In genomic region chr6:38242295-38242830, GRCm38 (mm10) we compare ENCODE assay signal across 20 mouse cellular contexts. TPM values are rescaled to one million over a fixed set of nuclear protein-coding genes. Genes with fewer than 3 reads are reported as not detected.
DNase-seq lines count a peak whose midpoint lies in the region; ATAC-seq and TF ChIP-seq lines count a peak whose summit lies in the region.
"Had no signal": no experiment of that assay in that cellular context is flagged by ENCODE, and none has a peak within 500 bp of the region (broad histone marks: within the 10 kb centered on the region; RNA-seq: fewer than 3 reads in every experiment).

No protein-coding gene starts in this region.

- peaks cover 57% of the 10 kb centered on the region for H3K4me1 ChIP-seq in forebrain, embryonic 13.5 days
- 0 out of 2 replicates have a peak, but pooled peaks cover 9% of the 10 kb centered on the region for H3K4me1 ChIP-seq in forebrain, postnatal 0 days (ENCODE audit: insufficient read depth)
- H3K4me1 ChIP-seq in midbrain, embryonic 15.5 days, result peaks cover 39% of the 10 kb centered on the region
- H3K4me1 ChIP-seq in midbrain, embryonic 11.5 days (ENCODE audit: control insufficient read depth, insufficient read depth, low read length), result peaks cover 2% of the 10 kb centered on the region; the same call in 1 of the 2 replicates
- H3K4me1 ChIP-seq in kidney, embryonic 15.5 days, result peaks cover 33% of the 10 kb centered on the region
- peaks cover 12% of the 10 kb centered on the region; the same call in 1 of the 2 replicates for H3K4me1 ChIP-seq in neural tube, embryonic 14.5 days (ENCODE audit: control insufficient read depth, insufficient read depth, low read length)
- H3K4me1 ChIP-seq in embryonic facial prominence, embryonic 10.5 days, result peaks cover 18% of the 10 kb centered on the region

- H3K9me3 ChIP-seq in forebrain, embryonic 13.5 days (replicated peaks), result no peaks in the 10 kb centered on the region; the same call in 1 of the 2 replicates
- H3K9me3 ChIP-seq in forebrain, postnatal 0 days (ENCODE audit: low read length), result no peaks in the 10 kb centered on the region
- H3K9me3 ChIP-seq in midbrain, embryonic 15.5 days, result no peaks in the 10 kb centered on the region
- H3K9me3 ChIP-seq in midbrain, embryonic 11.5 days (ENCODE audit: control insufficient read depth, low read length), result no peaks in the 10 kb centered on the region; the same call in 1 of the 2 replicates
- H3K9me3 ChIP-seq in kidney, embryonic 15.5 days (replicated peaks), result no peaks in the 10 kb centered on the region
- no peaks in the 10 kb centered on the region for H3K9me3 ChIP-seq in neural tube, embryonic 14.5 days (ENCODE audit: control insufficient read depth, low read length)
- H3K9me3 ChIP-seq in embryonic facial prominence, embryonic 10.5 days, result no peaks in the 10 kb centered on the region
- H3K9me3 ChIP-seq: embryonic facial prominence, embryonic 15.5 days; heart, embryonic 15.5 days; limb, embryonic 15.5 days; midbrain, embryonic 10.5 days had no signal

- DNase-seq in forebrain, postnatal 0 days, result no peak
- no peak for DNase-seq in midbrain, embryonic 11.5 days (ENCODE audit: low spot score, missing footprints)
- DNase-seq in embryonic facial prominence, embryonic 10.5 days (ENCODE audit: low spot score), result no peak
- DNase-seq in lung, adult 18-20 months, result no peak
- DNase-seq: adrenal gland, postnatal 14 days; cerebellum, adult 2 months; gastrocnemius, adult 2 months; heart, adult 18-20 months; liver, postnatal 0 days; lung, postnatal 36 days; retina, postnatal 1 day had no signal

- TF ChIP-seq CTCF in forebrain, postnatal 0 days (IDR thresholded peaks at IDR 0.05; ENCODE audit: low read depth), result no peak

- H3K27ac ChIP-seq in forebrain, embryonic 13.5 days, result peak overlapping the region; percentile 51; the same call in 1 of the 2 replicates
- H3K27ac ChIP-seq in forebrain, postnatal 0 days (ENCODE audit: low read depth, low read length), result no peak overlapping the region
- H3K27ac ChIP-seq in midbrain, embryonic 15.5 days, result no peak overlapping the region
- no peak overlapping the region for H3K27ac ChIP-seq in midbrain, embryonic 11.5 days (ENCODE audit: low read depth, low read length)
- 0 out of 2 replicates have a peak overlapping the region, but pooled peaks have one; percentile 19 for H3K27ac ChIP-seq in kidney, embryonic 15.5 days
- H3K27ac ChIP-seq in neural tube, embryonic 14.5 days (ENCODE audit: low read depth, low read length), result no peak overlapping the region
- no peak overlapping the region for H3K27ac ChIP-seq in embryonic facial prominence, embryonic 10.5 days (replicated peaks)
- H3K27ac ChIP-seq: embryonic facial prominence, embryonic 15.5 days; gastrocnemius, adult 2 months; heart, embryonic 15.5 days; midbrain, embryonic 10.5 days had no signal

- no peak overlapping the region for H3K4me2 ChIP-seq in forebrain, embryonic 13.5 days
- no peak overlapping the region for H3K4me2 ChIP-seq in forebrain, postnatal 0 days (ENCODE audit: low read depth)
- no peak overlapping the region for H3K4me2 ChIP-seq in midbrain, embryonic 15.5 days
- H3K4me2 ChIP-seq in midbrain, embryonic 11.5 days, result no peak overlapping the region
- no peak overlapping the region for H3K4me2 ChIP-seq in kidney, embryonic 15.5 days
- no peak overlapping the region for H3K4me2 ChIP-seq in neural tube, embryonic 14.5 days (ENCODE audit: low read depth, low read length)
- H3K4me2 ChIP-seq: embryonic facial prominence, embryonic 15.5 days; heart, embryonic 15.5 days; limb, embryonic 15.5 days had no signal

- H3K9ac ChIP-seq in forebrain, embryonic 13.5 days, result no peak overlapping the region
- H3K9ac ChIP-seq in forebrain, postnatal 0 days, result no peak overlapping the region
- no peak overlapping the region for H3K9ac ChIP-seq in midbrain, embryonic 15.5 days
- H3K9ac ChIP-seq in midbrain, embryonic 11.5 days (ENCODE audit: low read length), result no peak overlapping the region
- no peak overlapping the region for H3K9ac ChIP-seq in kidney, embryonic 15.5 days
- H3K9ac ChIP-seq in neural tube, embryonic 14.5 days (replicated peaks; ENCODE audit: low read depth, low read length), result no peak overlapping the region
- H3K9ac ChIP-seq: embryonic facial prominence, embryonic 15.5 days; heart, embryonic 15.5 days; limb, embryonic 15.5 days; liver, postnatal 0 days had no signal

- no peak overlapping the region for H3K4me3 ChIP-seq in forebrain, embryonic 13.5 days
- H3K4me3 ChIP-seq in forebrain, postnatal 0 days (ENCODE audit: low read depth, low read length), result no peak overlapping the region
- H3K4me3 ChIP-seq in midbrain, embryonic 15.5 days, result no peak overlapping the region
- H3K4me3 ChIP-seq in midbrain, embryonic 11.5 days (ENCODE audit: low read depth, low read length), result no peak overlapping the region
- no peak overlapping the region for H3K4me3 ChIP-seq in kidney, embryonic 15.5 days (replicated peaks)
- H3K4me3 ChIP-seq in neural tube, embryonic 14.5 days (ENCODE audit: low read depth, low read length), result no peak overlapping the region
- no peak overlapping the region for H3K4me3 ChIP-seq in embryonic facial prominence, embryonic 10.5 days
- H3K4me3 ChIP-seq: embryonic facial prominence, embryonic 15.5 days; gastrocnemius, adult 2 months; heart, embryonic 15.5 days; limb, embryonic 15.5 days; midbrain, embryonic 10.5 days had no signal

- H3K27me3 ChIP-seq in forebrain, embryonic 13.5 days, result no peaks in the 10 kb centered on the region
- no peaks in the 10 kb centered on the region for H3K27me3 ChIP-seq in forebrain, postnatal 0 days (ENCODE audit: insufficient read depth, low read length)
- no peaks in the 10 kb centered on the region for H3K27me3 ChIP-seq in midbrain, embryonic 15.5 days (replicated peaks)
- H3K27me3 ChIP-seq in midbrain, embryonic 11.5 days (ENCODE audit: control insufficient read depth, insufficient read depth, low read length), result no peaks in the 10 kb centered on the region
- no peaks in the 10 kb centered on the region for H3K27me3 ChIP-seq in kidney, embryonic 15.5 days
- no peaks in the 10 kb centered on the region for H3K27me3 ChIP-seq in neural tube, embryonic 14.5 days (ENCODE audit: control insufficient read depth, insufficient read depth, low read length)
- H3K27me3 ChIP-seq in embryonic facial prominence, embryonic 10.5 days (replicated peaks; ENCODE audit: low read depth, poor library complexity, severe bottlenecking), result no peaks in the 10 kb centered on the region
- H3K27me3 ChIP-seq: embryonic facial prominence, embryonic 15.5 days; heart, embryonic 15.5 days; limb, embryonic 15.5 days had no signal

- WGBS in forebrain, embryonic 13.5 days, result 58% methylated on average over 8 of the region's 8 CpGs
- 42% methylated on average over 8 of the region's 8 CpGs for WGBS in forebrain, postnatal 0 days
- 70% methylated on average over 8 of the region's 8 CpGs for WGBS in midbrain, embryonic 15.5 days
- WGBS in midbrain, embryonic 11.5 days, result 92% methylated on average over 8 of the region's 8 CpGs
- WGBS in kidney, embryonic 15.5 days, result 73% methylated on average over 8 of the region's 8 CpGs
- 69% methylated on average over 8 of the region's 8 CpGs for WGBS in neural tube, embryonic 14.5 days
- whole genome bisulfite sequencing in embryonic facial prominence, embryonic 10.5 days, result 91% methylated on average over 8 of the region's 8 CpGs

- ATAC-seq in forebrain, embryonic 13.5 days, result peak; percentile 32; the same call in 1 of the 2 replicates
- ATAC-seq in forebrain, postnatal 0 days, result no peak
- 0 out of 2 replicates have a peak, but pooled peaks have one; percentile 12 for ATAC-seq in midbrain, embryonic 15.5 days (replicated peaks)
- ATAC-seq in midbrain, embryonic 11.5 days (ENCODE audit: low FRiP score), result no peak
- ATAC-seq in kidney, embryonic 15.5 days (replicated peaks; ENCODE audit: low FRiP score), result peak; percentile 47; the same call in 1 of the 2 replicates
- peak; percentile 55 for ATAC-seq in neural tube, embryonic 14.5 days (ENCODE audit: low read depth)
- ATAC-seq: activated CD4-positive, CD25-positive, alpha-beta regulatory T cell, adult 4 months; liver, postnatal 0 days had no signal

- H3K36me3 ChIP-seq in forebrain, embryonic 13.5 days (ENCODE audit: poor library complexity, severe bottlenecking), result no peaks in the 10 kb centered on the region
- H3K36me3 ChIP-seq in forebrain, postnatal 0 days (ENCODE audit: insufficient read depth), result no peaks in the 10 kb centered on the region
- H3K36me3 ChIP-seq in midbrain, embryonic 15.5 days (replicated peaks), result no peaks in the 10 kb centered on the region
- H3K36me3 ChIP-seq in midbrain, embryonic 11.5 days (ENCODE audit: control insufficient read depth, insufficient read depth, low read length), result no peaks in the 10 kb centered on the region
- H3K36me3 ChIP-seq in kidney, embryonic 15.5 days, result no peaks in the 10 kb centered on the region
- H3K36me3 ChIP-seq in neural tube, embryonic 14.5 days (ENCODE audit: control insufficient read depth, insufficient read depth, low read length), result no peaks in the 10 kb centered on the region
- H3K36me3 ChIP-seq in embryonic facial prominence, embryonic 10.5 days (replicated peaks), result peaks cover 3% of the 10 kb centered on the region; the same call in 1 of the 2 replicates
- H3K36me3 ChIP-seq: embryonic facial prominence, embryonic 15.5 days; heart, embryonic 15.5 days; limb, embryonic 15.5 days had no signal

RNA-seq across cellular contexts. Expression of gene D630045J12Rik, which starts 11.4 kb away (rescaled TPM):
- 10.9 and 12.4 TPM in 2 replicates for polyA plus RNA-seq in forebrain, embryonic 13.5 days (2015; fragmentation: Nextera tagmentation; extraction: Ambion mirVana)
- 33.7 and 38.7 TPM in 2 replicates for total RNA-seq in forebrain, postnatal 0 days (2014; rRNA removed)
- polyA plus RNA-seq in forebrain, postnatal 0 days (2015; fragmentation: Nextera tagmentation; extraction: Ambion mirVana), result 7.7 and 11.4 TPM in 2 replicates
- polyA plus RNA-seq in midbrain, embryonic 15.5 days (2015; fragmentation: Nextera tagmentation; extraction: Ambion mirVana), result 19.7 and 21.0 TPM in 2 replicates
- polyA plus RNA-seq in midbrain, embryonic 11.5 days (2014; fragmentation: Nextera tagmentation; extraction: Ambion mirVana), result 9.7 and 10.1 TPM in 2 replicates
- 6.7 and 7.8 TPM in 2 replicates for polyA plus RNA-seq in kidney, embryonic 15.5 days (2015; fragmentation: Nextera tagmentation; extraction: Ambion mirVana)
- 20.5 and 21.0 TPM in 2 replicates for polyA plus RNA-seq in neural tube, embryonic 14.5 days (2014; fragmentation: Nextera tagmentation; extraction: Ambion mirVana)
- polyA plus RNA-seq in embryonic facial prominence, embryonic 10.5 days (2016; fragmentation: Nextera tagmentation; extraction: Ambion mirVana), result 7.4 and 8.1 TPM in 2 replicates

RNA-seq across cellular contexts. Expression of gene Zc3hav1l, which starts 56.7 kb away (rescaled TPM):
- 8.2 and 8.7 TPM in 2 replicates for polyA plus RNA-seq in forebrain, embryonic 13.5 days (2015; fragmentation: Nextera tagmentation; extraction: Ambion mirVana)
- total RNA-seq in forebrain, postnatal 0 days (2014; rRNA removed), result 5.3 and 8.4 TPM in 2 replicates
- 2.4 and 2.9 TPM in 2 replicates for polyA plus RNA-seq in forebrain, postnatal 0 days (2015; fragmentation: Nextera tagmentation; extraction: Ambion mirVana)
- polyA plus RNA-seq in midbrain, embryonic 15.5 days (2015; fragmentation: Nextera tagmentation; extraction: Ambion mirVana), result 8.2 and 9.1 TPM in 2 replicates
- polyA plus RNA-seq in midbrain, embryonic 11.5 days (2014; fragmentation: Nextera tagmentation; extraction: Ambion mirVana), result 12.1 and 13.1 TPM in 2 replicates
- 9.9 TPM in 2 replicates for polyA plus RNA-seq in kidney, embryonic 15.5 days (2015; fragmentation: Nextera tagmentation; extraction: Ambion mirVana)
- polyA plus RNA-seq in neural tube, embryonic 14.5 days (2014; fragmentation: Nextera tagmentation; extraction: Ambion mirVana), result 7.6 and 10.3 TPM in 2 replicates
- 17.0 and 17.5 TPM in 2 replicates for polyA plus RNA-seq in embryonic facial prominence, embryonic 10.5 days (2016; fragmentation: Nextera tagmentation; extraction: Ambion mirVana)

Comparison
In these comparisons a context has a peak if more than half of its experiments do, and no peak if none do; other contexts are left out.
1. ATAC-seq: peak in forebrain, embryonic 13.5 days (single experiment), midbrain, embryonic 15.5 days (single experiment), kidney, embryonic 15.5 days (single experiment) and neural tube, embryonic 14.5 days (single experiment); none in forebrain, postnatal 0 days (single experiment) and midbrain, embryonic 11.5 days (single experiment).
2. H3K27ac ChIP-seq: peak in forebrain, embryonic 13.5 days (single experiment) and kidney, embryonic 15.5 days (single experiment); none in forebrain, postnatal 0 days (single experiment), midbrain, embryonic 15.5 days (single experiment), midbrain, embryonic 11.5 days (single experiment), neural tube, embryonic 14.5 days (single experiment) and embryonic facial prominence, embryonic 10.5 days (single experiment).